Mouse (Mus musculus) NIH3T3 (cell line): ENCODE results near the gene Ddx51.

ENCODE experiments used
- DNase-seq: peaks from one replicate; pipeline ENCODE4 v3.0.0-alpha.2; 2012; ENCODE audit warnings: low read depth

Gene Ddx51

GRCm38 (mm10) chr5:110652719-110653648 lies at the start of gene Ddx51, which contains the start of gene Noc4l:
Ddx51 (plus strand) TSS chr5:110653451.
Noc4l (minus strand) TSS chr5:110653417.
- peak; percentile 98 for DNase-seq

DNA sequence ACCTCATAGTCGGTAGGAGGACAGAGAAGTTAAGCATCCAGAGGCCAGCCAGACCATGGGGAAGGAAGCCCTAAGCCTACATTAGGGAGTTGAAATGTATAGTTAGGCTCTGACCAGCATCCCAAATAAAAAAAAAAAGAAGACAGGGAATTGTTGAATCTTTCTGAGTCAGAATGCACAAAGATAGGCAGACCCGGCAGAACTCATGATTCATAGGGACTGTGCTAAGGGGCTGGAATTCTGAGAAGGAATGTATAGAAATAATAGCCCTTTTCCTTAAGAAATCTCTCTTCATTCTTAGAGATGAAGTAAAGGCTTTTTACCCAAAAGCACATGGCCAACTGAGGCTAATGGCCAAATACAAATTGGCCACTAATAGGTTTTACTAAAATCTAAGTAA lies 48.9 kb upstream of the Ddx51 start:
- DNase-seq = peak; percentile 75

GRCm38 (mm10) chr5:110605531-110606221 lies 47.6 kb upstream of the Ddx51 start:
- DNase-seq = peak; percentile 89

GRCm38 (mm10) chr5:110607767-110608166 lies 45.5 kb upstream of the Ddx51 start:
- DNase-seq = peak; percentile 74

DNA sequence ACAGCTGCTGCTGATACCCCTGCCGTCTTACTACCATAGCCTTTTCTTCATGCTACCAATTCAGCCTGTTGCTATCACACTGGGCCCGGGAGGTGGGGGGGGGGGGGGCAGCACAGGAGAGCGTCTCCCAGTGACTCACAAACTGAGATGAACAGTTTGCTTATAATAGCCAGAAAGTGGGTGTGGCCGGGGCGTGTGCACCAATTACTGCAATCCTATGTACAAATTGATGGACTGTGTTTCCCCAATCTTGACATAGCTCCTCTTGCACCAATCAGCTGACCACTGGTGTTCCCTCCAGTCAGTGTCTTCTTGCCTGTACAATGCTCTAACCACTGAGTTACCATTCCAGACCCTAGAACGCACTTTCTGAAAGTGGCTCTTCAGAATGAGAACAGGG lies 44.9 kb upstream of the Ddx51 start:
- DNase-seq = peak; percentile 87

GRCm38 (mm10) chr5:110608941-110609340 lies 44.3 kb upstream of the Ddx51 start:
- no peak for DNase-seq

- peak; percentile 61 for DNase-seq
Observed at GRCm38 (mm10) chr5:110609425-110609824, 43.8 kb upstream of the Ddx51 start.

DNA sequence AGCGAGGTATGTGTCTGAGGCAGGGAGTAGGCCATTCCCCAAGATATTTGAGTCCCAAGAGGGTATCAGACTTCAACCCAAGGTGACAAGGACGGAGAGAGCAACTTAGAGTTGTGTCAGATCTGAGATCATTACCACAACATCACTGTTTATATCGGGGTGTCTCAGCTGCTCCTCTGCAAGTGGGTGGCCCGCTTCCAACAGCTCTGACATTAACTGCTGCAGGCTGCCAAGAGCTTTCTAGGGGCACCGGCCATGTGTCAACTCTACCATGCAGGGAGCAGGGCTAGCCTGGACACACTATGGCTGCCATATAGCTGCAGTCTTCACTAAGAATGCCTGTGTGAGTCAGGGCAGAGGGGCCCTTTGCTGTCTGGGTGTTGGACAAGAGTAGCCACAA lies 43.4 kb upstream of the Ddx51 start:
- peak; percentile 44 for DNase-seq

DNA sequence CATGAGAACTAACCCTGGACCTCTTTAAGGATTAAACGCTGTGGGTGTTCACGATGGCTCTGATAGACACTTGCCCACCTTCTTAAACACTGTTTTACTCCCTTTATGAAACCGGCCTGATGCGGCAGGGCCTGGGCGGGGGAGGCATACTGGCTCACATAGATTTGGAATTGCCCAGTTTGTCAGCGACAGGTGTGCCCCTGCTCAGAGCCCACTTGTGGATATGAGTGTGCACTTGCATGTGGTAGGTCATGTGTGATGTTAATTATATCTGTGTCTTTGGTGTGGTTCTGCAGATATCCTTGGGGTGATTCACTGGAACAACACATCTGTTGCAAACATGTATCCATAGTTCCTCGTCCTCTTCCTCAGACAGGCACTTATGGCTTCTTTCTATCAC lies 42.8 kb upstream of the Ddx51 start:
- DNase-seq = no peak

- DNase-seq = peak; percentile 93
Observed at GRCm38 (mm10) chr5:110611435-110612158, 41.7 kb upstream of the Ddx51 start.

DNA sequence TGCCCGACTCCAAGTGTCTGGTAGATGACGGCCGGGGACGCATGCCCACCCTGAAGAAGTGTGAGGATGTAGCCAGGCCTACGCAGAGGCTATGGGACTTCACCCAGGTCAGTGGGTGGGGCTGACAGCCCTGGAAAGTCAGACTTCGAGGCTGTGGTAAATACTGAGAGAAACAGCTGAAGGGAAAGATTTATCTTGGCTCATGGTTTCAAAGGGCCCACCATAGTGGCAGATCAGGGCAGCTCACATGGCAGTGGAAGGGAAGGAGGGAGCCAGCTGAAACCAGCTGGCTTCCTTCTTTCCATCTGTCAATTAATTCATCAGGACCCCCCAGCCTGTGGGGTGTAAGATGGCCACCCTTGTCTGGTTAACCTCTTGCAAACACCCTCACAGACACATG lies 34.0 kb upstream of the Ddx51 start:
- DNase-seq = no peak

GRCm38 (mm10) chr5:110624319-110624718 lies 28.9 kb upstream of the Ddx51 start:
- DNase-seq = peak; percentile 40

- DNase-seq = no peak
Observed at GRCm38 (mm10) chr5:110627351-110627750, 25.9 kb upstream of the Ddx51 start.

DNA sequence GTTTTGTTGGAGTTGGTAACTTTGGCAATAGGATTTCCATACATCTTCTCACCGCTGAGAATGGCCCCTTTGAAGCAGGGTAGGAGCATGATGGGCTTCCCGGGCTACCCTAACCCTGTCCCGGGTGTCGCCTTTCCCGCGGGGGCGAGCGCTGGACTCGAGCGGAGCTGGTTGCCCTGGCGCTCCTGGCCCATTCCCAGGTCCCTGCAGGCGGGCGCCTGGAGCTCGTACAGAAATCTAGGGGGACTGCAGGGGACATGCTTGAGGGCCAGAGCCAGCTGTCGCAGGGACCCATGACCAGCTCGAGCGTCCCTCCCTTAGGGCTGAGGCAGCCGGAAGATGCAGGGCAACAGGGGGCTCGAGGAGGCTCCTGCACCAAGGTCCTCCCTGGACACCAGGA lies 25.1 kb upstream of the Ddx51 start:
- no peak for DNase-seq

GRCm38 (mm10) chr5:110629525-110630120 lies 23.6 kb upstream of the Ddx51 start:
- DNase-seq = peak; percentile 87

DNA sequence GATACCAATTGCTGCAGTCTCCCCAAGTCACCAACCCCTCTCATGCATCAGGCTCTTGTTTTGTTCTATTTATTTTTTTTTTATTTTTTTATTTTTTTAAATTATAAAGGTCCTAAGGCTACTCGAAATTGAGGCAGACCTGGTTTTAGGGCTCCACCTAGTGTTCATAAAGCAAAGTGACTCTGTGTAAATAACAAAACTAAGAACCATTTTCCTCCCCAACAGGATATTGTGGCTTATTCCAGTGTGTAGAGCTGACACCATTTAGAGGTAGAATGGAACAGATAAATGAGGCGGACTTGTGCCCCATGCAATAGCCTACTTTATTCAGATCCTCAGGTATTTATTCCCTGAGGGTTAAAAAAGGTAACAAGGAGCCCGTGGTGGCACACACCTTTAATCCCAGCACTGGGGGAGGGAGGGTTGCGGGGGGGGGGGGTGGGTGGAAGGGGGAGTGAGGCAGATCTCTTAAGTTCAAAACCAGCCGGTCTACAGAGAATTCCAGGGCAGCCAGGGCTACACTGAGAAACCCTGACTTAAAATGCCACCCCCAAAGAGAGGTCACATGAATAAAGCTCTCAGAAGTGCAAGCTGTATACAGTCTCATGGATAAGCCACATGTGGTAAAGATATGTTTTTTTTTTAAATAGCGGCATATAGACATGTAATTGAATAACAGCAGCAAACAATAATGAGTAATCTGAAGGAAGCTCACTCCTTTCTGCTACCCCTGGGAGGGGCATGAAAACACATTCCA lies 17.1 kb upstream of the Ddx51 start:
- peak; percentile 37 for DNase-seq

DNA sequence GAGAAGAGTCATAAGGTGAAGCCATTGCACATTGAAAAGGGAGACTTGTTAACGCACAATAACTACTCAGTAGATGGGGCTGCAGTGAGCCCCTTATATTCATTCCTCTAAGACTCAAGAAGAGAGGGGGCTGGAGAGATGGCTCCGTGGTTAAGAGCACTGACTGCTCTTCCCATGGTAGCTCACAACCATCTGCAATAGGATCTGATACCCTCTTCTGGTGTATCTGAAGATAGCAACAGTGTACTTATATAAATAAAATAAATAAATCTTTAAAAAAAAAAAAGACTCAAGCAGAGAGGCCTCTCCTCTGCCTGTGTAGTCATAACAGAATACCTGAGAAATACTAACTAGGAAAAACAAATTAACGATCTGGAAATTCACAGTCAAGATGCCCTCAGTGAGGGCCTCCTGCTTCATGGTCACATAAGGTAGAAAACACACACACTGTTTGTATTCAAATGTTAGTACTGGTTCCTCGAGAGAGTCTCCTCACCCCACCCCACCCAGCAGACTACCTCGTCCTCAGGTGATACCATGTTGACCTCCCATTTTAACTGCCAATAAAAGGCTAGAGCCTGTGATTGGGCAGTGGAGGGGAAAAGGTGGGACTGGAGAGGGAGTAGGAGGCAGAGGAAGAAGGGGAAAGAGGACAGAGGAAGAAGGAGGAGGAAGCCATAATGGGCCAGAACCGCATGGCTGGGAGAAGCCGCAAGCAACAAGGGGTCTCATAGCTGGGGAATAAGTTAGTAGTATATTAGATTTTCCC lies 14.8 kb upstream of the Ddx51 start:
- DNase-seq = peak; percentile 54

DNA sequence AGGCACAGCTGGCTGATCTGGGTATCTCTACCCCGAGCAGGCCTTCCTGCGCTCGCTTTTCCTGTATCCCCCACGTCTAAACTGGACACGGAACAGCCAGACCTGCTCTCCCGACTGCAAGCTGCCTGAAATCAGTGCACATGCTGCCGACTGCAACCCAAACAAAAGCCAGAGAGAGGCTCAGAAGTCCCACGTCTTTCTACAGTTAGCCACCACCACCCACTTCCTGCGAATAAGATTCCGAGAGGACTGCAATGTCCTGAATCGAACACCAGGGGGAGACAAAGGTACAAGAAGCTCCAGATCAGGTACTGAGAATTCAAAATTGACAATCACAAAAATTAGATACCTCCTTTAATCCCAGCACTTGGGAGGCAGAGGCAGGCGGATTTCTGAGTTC lies 13.8 kb upstream of the Ddx51 start:
- peak; percentile 89 for DNase-seq

GRCm38 (mm10) chr5:110646377-110646776 lies 6.9 kb upstream of the Ddx51 start:
- no peak for DNase-seq

DNA sequence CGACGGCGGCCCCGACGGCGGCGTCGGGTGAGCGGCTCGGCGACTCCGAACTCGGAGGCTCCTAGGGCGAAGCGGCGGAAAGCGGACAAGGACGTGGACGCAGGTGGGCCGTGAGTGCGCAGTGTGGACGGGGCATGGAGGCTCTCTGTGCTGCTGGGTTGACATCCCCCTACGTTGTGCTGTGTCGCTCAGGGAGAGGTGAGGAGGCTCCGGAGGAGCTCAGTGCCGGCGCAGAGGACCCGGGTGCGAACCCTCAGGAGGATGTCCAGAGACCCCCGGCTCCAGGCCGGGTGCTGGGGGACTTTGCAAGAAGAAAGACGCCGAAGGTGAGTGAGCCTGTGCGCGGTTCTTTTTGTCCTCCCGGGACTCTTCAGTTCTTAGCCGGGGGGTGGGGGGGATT lies 435 bp downstream of the Ddx51 start:
- no peak for DNase-seq

DNA sequence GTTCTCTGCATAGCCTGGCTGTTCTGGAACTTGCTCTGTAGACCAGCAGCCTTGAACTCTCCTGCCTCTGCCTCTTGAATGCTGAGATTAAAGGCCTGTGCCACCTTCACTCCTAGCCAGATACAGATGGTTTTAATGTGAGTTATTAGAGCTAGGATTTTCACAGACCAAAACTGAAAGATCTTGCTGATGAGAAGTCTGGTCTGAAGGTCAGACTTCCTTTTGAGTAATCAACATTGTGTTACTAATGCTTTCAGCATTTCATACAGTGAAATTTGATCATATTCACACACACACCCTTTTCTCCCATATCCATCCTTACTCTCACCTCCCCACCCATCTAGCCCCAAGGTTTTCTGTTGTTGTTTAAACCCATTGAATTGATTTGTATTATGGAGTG lies 6.4 kb downstream of the Ddx51 start:
- DNase-seq = peak; percentile 61
